Mouse (Mus musculus): ENCODE measurements around the gene Dip2a.

Dip2a gene

DNA sequence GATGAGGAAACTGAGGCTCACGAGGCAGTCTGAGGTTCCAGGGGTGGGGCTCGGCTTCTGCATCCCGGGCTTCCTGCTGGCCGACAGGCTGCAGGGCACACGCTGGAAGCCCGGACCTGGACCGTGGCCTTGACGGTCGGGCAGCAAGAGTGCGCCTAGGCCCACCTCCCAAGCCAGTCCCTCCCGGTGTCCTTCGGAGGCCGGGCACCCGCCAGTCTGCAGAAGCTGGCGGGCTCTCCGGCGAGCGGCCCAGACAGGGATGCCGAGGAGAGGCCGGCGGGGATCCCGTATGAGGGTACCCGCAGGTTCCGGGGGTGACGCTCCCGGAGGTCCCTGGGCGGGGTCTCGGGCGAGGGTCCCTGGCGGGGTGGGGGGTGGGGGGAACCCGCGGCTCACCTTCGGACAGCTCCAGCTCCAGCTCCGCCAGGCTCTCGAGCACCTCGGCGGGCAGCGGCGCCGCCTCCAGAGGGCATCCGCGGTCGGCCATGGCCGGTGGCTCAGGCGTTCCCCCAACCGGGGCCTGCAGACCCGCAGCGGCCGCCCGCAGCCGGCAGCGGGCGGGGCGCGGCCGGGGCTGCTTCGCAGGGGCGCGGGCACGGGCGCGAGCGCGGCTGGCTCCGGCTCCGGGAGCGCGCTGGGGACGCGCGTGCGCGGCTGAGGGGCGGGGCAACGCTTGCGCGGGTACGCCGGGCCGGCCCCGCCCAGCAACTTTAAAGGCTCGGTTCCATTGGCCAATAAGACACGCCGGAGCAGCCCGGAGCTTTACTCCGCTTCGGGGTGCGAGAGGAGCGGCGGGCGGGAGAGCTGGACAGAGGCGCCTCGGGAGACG is at the start of gene Dip2a:
Dip2a (minus strand) TSS at position 581 of the 829 bp plus-strand sequence.
- DNase-seq, result peak; percentile 96

- no peak for DNase-seq
These were observed 47.5 kb upstream of the Dip2a start for GRCm38 (mm10) chr10:76392596-76392995.

GRCm38 (mm10) chr10:76391786-76392185 is 46.7 kb upstream of the Dip2a start:
- peak; percentile 46 for DNase-seq

- DNase-seq, result no peak
These were observed 46.1 kb upstream of the Dip2a start for GRCm38 (mm10) chr10:76391166-76391565.

DNA sequence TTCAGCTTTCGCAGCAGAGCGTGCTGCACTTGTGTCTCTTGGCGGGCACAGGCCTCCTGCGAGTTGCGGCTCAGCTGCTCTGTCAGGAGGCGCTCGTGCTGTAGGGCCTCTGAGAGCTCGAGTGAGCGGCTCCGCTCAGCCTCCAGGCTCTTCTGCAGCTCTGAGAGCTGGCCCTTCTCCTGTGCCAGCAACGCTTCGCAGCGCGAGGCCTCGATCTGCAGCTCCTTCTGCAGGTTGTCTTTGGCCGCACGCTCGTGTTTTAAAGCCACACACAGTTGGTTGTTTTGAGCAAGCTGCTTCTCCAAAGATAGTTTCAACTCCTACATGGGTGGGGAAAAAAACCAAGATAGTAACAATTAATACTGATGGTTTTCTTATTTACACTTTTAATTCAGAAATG is 29.9 kb upstream of the Dip2a start:
- DNase-seq, result no peak

DNA sequence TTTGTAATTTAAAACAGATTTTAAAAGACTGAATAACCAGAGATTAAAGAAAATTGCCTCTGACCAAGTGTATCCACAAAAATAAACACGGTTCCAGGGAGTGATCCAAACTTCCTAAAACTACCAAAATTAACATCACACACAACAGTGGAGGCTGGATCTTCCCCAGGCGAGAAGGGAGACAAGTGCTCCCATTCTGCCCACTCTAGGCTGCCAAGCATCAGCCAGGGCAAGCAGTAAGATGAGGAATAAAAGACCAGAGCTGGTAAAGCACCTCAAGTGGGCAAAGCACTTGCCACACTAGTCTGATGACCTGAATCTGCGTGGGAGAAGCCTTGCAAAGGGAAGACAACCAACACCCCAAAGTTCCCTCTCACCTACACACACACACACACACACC is 26.6 kb upstream of the Dip2a start:
- DNase-seq, result no peak

DNA sequence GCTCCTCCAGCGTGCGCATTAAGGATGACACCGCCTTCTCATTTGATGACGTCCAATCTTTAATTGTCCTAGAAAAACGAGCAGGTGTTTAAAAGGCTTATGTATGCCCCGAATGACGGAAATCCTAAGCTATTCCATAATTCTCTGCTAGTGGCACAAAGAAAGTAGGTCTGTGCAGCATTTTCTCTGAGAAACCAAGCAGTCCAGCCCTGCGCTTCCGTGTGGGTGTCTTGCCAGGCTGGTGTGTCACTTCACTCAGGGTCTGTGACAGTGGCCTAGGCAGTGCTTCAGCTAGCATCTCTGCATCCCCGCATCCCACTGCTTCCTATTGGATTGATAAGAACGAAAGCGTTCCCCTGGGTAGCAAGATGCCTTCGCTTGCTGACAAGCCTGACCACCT is 23.7 kb upstream of the Dip2a start:
- no peak for DNase-seq

DNA sequence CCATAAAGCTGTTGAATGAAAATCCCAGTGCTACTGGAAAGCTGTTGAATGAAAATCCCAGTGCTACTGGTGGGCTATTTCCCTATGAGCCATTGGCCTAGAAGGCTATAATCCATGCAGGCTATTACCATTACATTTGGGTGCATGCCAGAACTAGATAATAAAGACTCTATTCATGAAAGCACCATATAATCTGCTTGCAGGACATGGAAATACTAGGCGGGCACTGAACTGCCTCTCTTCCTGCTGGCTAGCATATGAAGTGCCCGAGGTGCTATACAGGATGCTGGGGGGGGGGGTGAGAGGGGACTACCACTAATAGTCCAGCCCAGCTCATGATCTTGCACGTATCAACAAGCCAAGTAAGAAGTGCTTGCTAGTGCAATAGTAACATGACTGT is 18.1 kb upstream of the Dip2a start:
- DNase-seq, result no peak

GRCm38 (mm10) chr10:76358468-76358867 is 13.4 kb upstream of the Dip2a start:
- no peak for DNase-seq

- DNase-seq, result no peak
These were observed 12.3 kb upstream of the Dip2a start for GRCm38 (mm10) chr10:76357286-76357875.

GRCm38 (mm10) chr10:76354974-76355373 is 9.9 kb upstream of the Dip2a start:
- no peak for DNase-seq

DNA sequence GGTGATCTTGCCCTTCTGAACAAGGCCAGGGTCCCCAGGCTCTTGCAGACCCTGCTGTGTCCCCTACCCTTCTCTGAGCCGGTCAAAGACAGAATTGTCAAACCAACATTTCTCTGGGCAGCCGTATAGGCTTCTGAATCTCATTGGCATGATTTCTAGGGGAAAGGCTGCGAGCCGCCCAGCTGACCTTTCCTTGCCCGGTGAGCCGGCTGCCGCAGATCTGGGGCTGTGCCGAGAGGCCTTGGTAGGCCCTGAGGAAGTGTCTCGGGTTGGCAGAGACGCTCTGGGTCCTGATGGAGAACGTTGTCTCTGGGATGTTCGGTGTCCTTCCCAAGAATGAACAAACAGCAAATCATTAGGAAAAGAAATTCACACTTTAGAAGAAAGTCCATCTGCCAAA is 8.9 kb upstream of the Dip2a start:
- DNase-seq, result no peak

DNA sequence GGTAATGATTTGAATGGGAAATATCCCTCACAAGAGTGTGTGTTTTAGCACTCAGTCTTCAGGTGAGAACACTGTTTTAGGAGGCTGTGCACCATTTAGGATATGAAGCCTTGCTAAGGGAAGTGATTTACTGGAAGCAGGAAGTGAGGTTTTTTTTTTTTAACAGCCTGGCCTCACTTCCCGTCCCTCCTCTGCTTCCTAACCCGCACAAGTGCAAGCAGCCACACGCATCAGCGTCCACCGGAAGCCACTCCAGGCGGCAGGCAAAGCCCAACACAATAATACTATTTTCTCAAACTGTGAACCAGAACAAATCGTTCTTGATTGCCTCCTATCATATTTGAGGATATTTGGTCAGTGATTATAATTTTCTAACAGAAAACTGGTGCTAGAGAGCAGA is 6.9 kb upstream of the Dip2a start:
- DNase-seq, result peak; percentile 17

DNA sequence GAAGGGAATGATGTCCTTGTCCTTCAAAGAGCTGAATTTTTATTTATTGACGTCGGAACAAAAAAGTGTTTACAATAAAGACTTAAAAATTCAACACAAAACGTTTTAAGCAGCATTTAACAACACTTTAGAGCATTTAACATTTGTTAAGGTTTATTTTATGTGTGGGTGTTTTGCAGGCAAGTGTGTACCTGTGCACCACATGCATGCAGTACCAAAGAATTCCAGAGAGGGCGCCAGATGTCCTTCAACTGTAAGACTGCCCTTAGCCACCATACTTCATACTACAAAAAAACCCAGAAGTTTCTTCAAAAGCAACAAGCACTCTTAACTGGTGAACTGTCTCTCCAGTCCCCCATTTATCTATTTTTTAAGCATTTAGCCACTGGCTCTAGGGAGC is 1.5 kb upstream of the Dip2a start:
- DNase-seq, result peak; percentile 73

DNA sequence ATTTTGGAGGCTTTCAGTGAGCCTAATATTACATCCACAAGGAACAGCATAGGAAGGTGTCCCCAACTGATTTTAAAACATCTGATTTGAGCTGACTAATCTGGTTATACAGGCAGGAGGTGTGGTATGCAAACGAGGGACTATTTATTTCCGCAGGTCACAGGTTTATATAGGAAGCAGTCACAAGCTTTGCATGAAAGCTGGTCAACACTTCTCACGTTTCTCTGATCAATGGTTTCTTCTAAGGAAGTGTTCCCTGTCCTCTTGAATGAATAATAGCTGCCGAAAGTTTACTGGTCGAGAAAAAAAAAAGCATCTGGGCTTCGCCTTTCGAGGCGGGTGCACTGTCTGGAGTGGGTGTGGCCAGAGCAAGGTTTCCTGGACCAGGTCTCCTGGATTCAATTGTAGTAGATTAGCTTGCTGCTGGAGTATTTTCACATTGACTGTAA is 976 bp upstream of the Dip2a start:
- DNase-seq, result peak; percentile 43

GRCm38 (mm10) chr10:76345540-76345902 is 430 bp upstream of the Dip2a start:
- no peak for DNase-seq

DNA sequence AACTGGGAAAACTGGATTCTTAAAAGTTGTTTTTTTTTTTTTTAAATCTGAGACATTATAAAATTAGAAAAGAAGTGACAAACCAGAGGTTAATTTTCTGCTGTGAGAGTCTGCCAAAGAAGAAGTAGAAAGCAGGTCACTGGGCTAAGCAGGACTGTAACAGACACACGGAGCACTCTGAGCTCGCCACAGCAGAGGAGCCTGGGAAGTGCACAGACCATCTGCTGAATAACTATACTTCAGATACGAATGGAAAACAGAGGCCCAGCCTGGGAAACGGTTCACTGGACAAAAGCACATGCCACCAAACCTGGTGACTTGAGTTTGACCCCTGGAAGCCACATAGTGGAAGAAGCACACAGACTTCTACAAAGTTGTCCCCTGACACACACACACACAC is 10.7 kb downstream of the Dip2a start:
- DNase-seq, result no peak

GRCm38 (mm10) chr10:76332040-76332439 is 13.1 kb downstream of the Dip2a start:
- DNase-seq, result no peak

DNA sequence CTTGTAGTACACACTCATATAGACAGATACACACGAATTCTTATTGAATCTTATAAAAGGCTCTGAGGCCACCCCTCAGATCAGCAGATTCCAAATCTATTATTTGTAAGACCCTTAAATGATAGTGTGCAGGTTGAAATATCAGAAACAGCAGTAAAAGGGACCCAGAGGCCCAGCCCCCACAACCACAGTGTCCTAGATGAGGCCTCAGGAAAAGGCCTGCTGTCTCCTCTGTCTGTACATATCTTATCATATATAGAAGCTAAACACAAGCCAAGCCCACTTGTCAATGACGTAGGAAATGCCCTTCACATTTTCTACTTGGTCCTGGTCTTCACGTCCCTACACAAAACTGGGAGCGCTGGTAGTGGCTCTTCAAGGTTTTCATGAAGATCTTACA is 16.0 kb downstream of the Dip2a start:
- DNase-seq, result no peak

GRCm38 (mm10) chr10:76328574-76328973 is 16.5 kb downstream of the Dip2a start:
- no peak for DNase-seq

- DNase-seq, result peak; percentile 65
These were observed 18.6 kb downstream of the Dip2a start for GRCm38 (mm10) chr10:76326304-76327006.

- no peak for DNase-seq
These were observed 27.5 kb downstream of the Dip2a start for GRCm38 (mm10) chr10:76317623-76318022.

- DNase-seq, result no peak
These were observed 28.9 kb downstream of the Dip2a start for GRCm38 (mm10) chr10:76316194-76316593.

DNA sequence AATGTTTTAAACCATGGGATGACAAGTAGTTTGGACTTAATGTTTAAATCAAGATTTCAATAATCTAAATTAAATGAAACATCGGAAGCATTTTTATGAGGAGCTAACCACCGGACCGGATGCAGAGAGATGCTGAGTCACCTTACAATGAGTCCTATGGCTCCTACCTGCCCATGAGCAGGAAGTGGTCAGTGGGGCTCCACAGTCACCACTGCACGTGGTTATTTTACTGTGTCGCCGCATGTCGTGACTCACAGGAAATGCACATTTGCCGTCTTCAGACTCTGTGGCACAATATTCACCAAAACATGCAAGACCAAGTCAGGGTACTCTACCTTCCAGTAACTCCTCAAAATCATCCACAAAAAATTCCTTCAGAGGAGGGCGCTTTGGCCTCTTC is 38.4 kb downstream of the Dip2a start:
- no peak for DNase-seq
